Mouse (Mus musculus) liver, postnatal 0 days (tissue): Measurements from ENCODE around the gene Ttll5.

Source experiments
- CTCF ChIP-seq: sonication (generic); IDR thresholded peaks from 2 replicates; pipeline ENCODE4 v1.5.1; 2016; ENCODE audit warnings: antibody characterized with exemption, low read depth
- EP300 ChIP-seq: IDR thresholded peaks from 2 replicates; pipeline ENCODE4 v1.6.1; 2016; ENCODE audit warnings: antibody characterized with exemption, low read depth, mild to moderate bottlenecking

GRCm38 (mm10) chr12:85854271-85854670, 29.8 kb downstream of the Ttll5 start:
- TF ChIP-seq CTCF (no peak), EP300 (no peak)
